Mouse (Mus musculus): ENCODE data around the gene Otud3. TPM values are rescaled to one million over a fixed set of nuclear protein-coding genes. Genes with fewer than 3 reads are reported as not detected.

Otud3 gene
- polyA plus RNA-seq, 1 experiment from 2014 or later = 2.6 TPM

GRCm38 (mm10) chr4:138933862-138934261, 20.1 kb upstream of the Otud3 start:
- Histone ChIP-seq H3K9ac (ENCODE audit: low read length) (no peak overlapping the region), H3K4me1 (replicated peaks; ENCODE audit: control insufficient read depth, insufficient read depth) (no peaks in the 10 kb centered on the region), H3K27ac (replicated peaks) (no peak overlapping the region), H3K9me3 (ENCODE audit: control insufficient read depth, low read length) (no peaks in the 10 kb centered on the region), H3K36me3 (ENCODE audit: control insufficient read depth, insufficient read depth, low read length) (no peaks in the 10 kb centered on the region), H3K27me3 (ENCODE audit: control insufficient read depth, insufficient read depth, low read length) (no peaks in the 10 kb centered on the region), H3K4me3 (ENCODE audit: low read depth, low read length) (no peak overlapping the region), H3K4me2 (replicated peaks; ENCODE audit: low read depth) (no peak overlapping the region)
- ATAC-seq (ENCODE audit: low FRiP score, low TSS enrichment) = no peak
- WGBS = 60% methylated on average over 3 of the region's 3 CpGs
- no peak for DNase-seq (ENCODE audit: low spot score)
- no peak for TF ChIP-seq CTCF (IDR thresholded peaks at IDR 0.05; ENCODE audit: low read depth)
- TF ChIP-seq EP300 (optimal IDR thresholded peaks at IDR 0.05) = no peak

GRCm38 (mm10) chr4:138925561-138925960, 11.8 kb upstream of the Otud3 start:
- Histone ChIP-seq H3K4me2 (replicated peaks; ENCODE audit: low read depth) (no peak overlapping the region), H3K4me1 (replicated peaks; ENCODE audit: control insufficient read depth, insufficient read depth) (no peaks in the 10 kb centered on the region), H3K9ac (ENCODE audit: low read length) (no peak overlapping the region), H3K27ac (replicated peaks) (no peak overlapping the region), H3K4me3 (ENCODE audit: low read depth, low read length) (no peak overlapping the region), H3K36me3 (ENCODE audit: control insufficient read depth, insufficient read depth, low read length) (no peaks in the 10 kb centered on the region), H3K9me3 (ENCODE audit: control insufficient read depth, low read length) (no peaks in the 10 kb centered on the region), H3K27me3 (ENCODE audit: control insufficient read depth, insufficient read depth, low read length) (no peaks in the 10 kb centered on the region)
- 42% methylated on average over 2 of the region's 2 CpGs for whole genome bisulfite sequencing
- DNase-seq (ENCODE audit: low spot score) = no peak
- no peak for ATAC-seq (ENCODE audit: low FRiP score, low TSS enrichment)
- TF ChIP-seq CTCF (IDR thresholded peaks at IDR 0.05; ENCODE audit: low read depth) (no peak), EP300 (optimal IDR thresholded peaks at IDR 0.05) (no peak)

DNA sequence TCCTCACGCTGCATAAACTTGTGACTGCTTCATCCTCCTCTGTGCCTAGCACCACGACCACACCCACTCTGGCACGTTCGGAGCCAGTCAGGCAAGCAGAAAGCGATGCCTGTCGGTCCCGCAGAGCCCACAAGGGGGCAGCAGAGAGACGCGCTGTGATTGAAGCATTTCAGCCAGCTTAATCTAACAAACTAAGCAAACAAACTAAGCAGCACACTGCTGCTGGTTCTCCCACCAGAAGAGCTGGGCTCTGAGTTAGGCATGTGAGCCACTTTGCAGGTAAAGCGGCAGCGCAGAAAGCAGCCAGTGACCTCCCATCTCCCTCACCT, 8.3 kb upstream of the Otud3 start:
- H3K4me3 ChIP-seq (ENCODE audit: low read depth, low read length) = no peak overlapping the region
- no peaks in the 10 kb centered on the region for H3K36me3 ChIP-seq (ENCODE audit: control insufficient read depth, insufficient read depth, low read length)
- WGBS = 3% methylated on average over 11 of the region's 11 CpGs
- H3K4me1 ChIP-seq (replicated peaks; ENCODE audit: control insufficient read depth, insufficient read depth) = no peaks in the 10 kb centered on the region
- H3K4me2 ChIP-seq (replicated peaks; ENCODE audit: low read depth) = peak overlapping the region; percentile 27; the same call in 1 of the 2 replicates
- no peaks in the 10 kb centered on the region for H3K27me3 ChIP-seq (ENCODE audit: control insufficient read depth, insufficient read depth, low read length)
- no peak overlapping the region for H3K27ac ChIP-seq (replicated peaks)
- TF ChIP-seq CTCF (IDR thresholded peaks at IDR 0.05; ENCODE audit: low read depth) = peak; percentile 100
- no peak for TF ChIP-seq EP300 (optimal IDR thresholded peaks at IDR 0.05)
- peak; percentile 90 for ATAC-seq (ENCODE audit: low FRiP score, low TSS enrichment)
- DNase-seq (ENCODE audit: low spot score) = peak; percentile 98
- no peaks in the 10 kb centered on the region for H3K9me3 ChIP-seq (ENCODE audit: control insufficient read depth, low read length)
- no peak overlapping the region for H3K9ac ChIP-seq (ENCODE audit: low read length)

DNA sequence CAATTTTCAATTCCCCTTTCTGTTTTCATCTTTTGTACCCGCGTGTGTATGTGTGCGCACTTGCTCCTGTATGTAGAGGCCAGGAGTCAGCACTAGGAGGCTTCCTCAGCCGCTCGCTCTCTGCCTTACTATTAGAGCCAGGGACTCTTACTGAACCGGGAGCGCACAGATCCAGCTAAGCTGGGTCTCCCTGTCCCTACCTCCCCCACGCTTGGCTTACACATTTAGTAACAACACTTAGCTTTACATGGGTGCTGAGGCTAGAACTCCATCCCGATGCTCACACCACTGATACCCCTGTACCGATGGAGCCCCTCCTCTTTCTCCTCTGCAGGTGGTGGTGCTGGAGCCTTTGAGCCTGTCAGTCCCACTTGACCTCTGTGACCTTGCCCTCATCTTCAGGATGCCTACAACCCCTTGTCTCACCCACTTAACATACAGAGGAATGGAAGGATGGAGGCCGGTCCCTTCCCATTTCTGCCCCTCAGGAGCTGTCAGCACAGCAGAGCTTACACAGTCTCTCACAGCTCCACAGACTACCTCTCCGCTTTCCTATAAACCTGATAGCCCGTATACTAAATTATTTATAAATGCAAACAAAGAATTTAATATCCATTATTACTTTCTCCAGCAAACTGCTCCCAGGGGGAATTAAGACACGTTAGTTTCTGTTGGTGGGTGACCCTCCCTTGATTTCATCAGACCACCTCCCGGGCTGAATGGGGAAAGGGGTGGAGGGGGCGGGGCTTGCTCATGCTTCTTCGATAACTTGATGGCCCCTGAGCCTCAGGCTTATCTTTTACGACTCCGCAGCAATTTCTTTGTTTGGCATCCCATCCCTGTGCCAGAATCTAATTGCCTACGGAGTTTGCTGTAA, 7.7 kb upstream of the Otud3 start:
- TF ChIP-seq CTCF (IDR thresholded peaks at IDR 0.05; ENCODE audit: low read depth) (no peak), EP300 (optimal IDR thresholded peaks at IDR 0.05) (no peak)
- ATAC-seq (ENCODE audit: low FRiP score, low TSS enrichment) (no peak), DNase-seq (ENCODE audit: low spot score) (no peak)
- H3K9ac ChIP-seq (ENCODE audit: low read length) = no peak overlapping the region
- no peaks in the 10 kb centered on the region for H3K27me3 ChIP-seq (ENCODE audit: control insufficient read depth, insufficient read depth, low read length)
- H3K4me2 ChIP-seq (replicated peaks; ENCODE audit: low read depth) = peak overlapping the region; percentile 27; the same call in 1 of the 2 replicates
- H3K27ac ChIP-seq (replicated peaks) = no peak overlapping the region
- 41% methylated on average over 20 of the region's 20 CpGs for WGBS
- no peaks in the 10 kb centered on the region for H3K9me3 ChIP-seq (ENCODE audit: control insufficient read depth, low read length)
- H3K36me3 ChIP-seq (ENCODE audit: control insufficient read depth, insufficient read depth, low read length) = no peaks in the 10 kb centered on the region
- H3K4me3 ChIP-seq (ENCODE audit: low read depth, low read length) = no peak overlapping the region
- no peaks in the 10 kb centered on the region for H3K4me1 ChIP-seq (replicated peaks; ENCODE audit: control insufficient read depth, insufficient read depth)

DNA sequence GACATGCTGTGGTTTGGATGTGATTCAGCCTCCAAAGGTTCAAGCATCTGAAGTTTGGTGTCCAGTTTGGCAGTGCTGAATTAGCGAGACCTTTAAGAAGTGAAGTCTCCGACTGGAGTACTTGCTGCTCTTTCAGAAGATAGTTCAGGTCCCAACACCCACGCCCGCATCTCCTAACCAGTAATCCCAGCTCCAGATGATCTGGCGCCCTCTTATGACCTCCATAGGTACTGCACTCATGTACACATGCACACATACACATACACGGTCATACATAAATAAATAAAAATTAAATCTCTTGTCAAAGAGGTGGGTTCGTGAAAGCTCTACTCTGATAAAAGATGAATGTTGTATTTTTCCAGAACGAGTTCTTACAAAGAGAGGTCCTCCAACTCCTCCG, 3.5 kb upstream of the Otud3 start:
- 81% methylated on average over 9 of the region's 9 CpGs for WGBS
- DNase-seq (ENCODE audit: low spot score) = no peak

GRCm38 (mm10) chr4:138913141-138913787, 481 bp downstream of the Otud3 start:
- H3K27ac ChIP-seq (replicated peaks) = peak overlapping the region; percentile 79
- H3K4me1 ChIP-seq (replicated peaks; ENCODE audit: control insufficient read depth, insufficient read depth) = no peaks in the 10 kb centered on the region
- peak overlapping the region; percentile 86 for H3K9ac ChIP-seq (ENCODE audit: low read length)
- peak overlapping the region; percentile 97 for H3K4me2 ChIP-seq (replicated peaks; ENCODE audit: low read depth)
- DNase-seq (ENCODE audit: low spot score) (peak; percentile 55), ATAC-seq (ENCODE audit: low FRiP score, low TSS enrichment) (peak; percentile 58)
- TF ChIP-seq CTCF (IDR thresholded peaks at IDR 0.05; ENCODE audit: low read depth) (no peak), EP300 (optimal IDR thresholded peaks at IDR 0.05) (no peak)
- H3K4me3 ChIP-seq (ENCODE audit: low read depth, low read length) = peak overlapping the region; percentile 84
- 1% methylated on average over 44 of the region's 52 CpGs for WGBS
- no peaks in the 10 kb centered on the region for H3K27me3 ChIP-seq (ENCODE audit: control insufficient read depth, insufficient read depth, low read length)
- no peaks in the 10 kb centered on the region for H3K9me3 ChIP-seq (ENCODE audit: control insufficient read depth, low read length)
- peaks cover 7% of the 10 kb centered on the region for H3K36me3 ChIP-seq (ENCODE audit: control insufficient read depth, insufficient read depth, low read length)

More for the DNA sequence above, 3.5 kb upstream of the Otud3 start:
- Histone ChIP-seq H3K4me3 (ENCODE audit: low read depth, low read length) (no peak overlapping the region), H3K36me3 (ENCODE audit: control insufficient read depth, insufficient read depth, low read length) (no peaks in the 10 kb centered on the region), H3K9ac (ENCODE audit: low read length) (no peak overlapping the region), H3K27ac (replicated peaks) (no peak overlapping the region), H3K4me2 (replicated peaks; ENCODE audit: low read depth) (no peak overlapping the region), H3K4me1 (replicated peaks; ENCODE audit: control insufficient read depth, insufficient read depth) (no peaks in the 10 kb centered on the region), H3K9me3 (ENCODE audit: control insufficient read depth, low read length) (no peaks in the 10 kb centered on the region), H3K27me3 (ENCODE audit: control insufficient read depth, insufficient read depth, low read length) (no peaks in the 10 kb centered on the region)
- TF ChIP-seq CTCF (IDR thresholded peaks at IDR 0.05; ENCODE audit: low read depth) (peak; percentile 26; the same call in 1 of the 2 replicates), EP300 (optimal IDR thresholded peaks at IDR 0.05) (no peak)
- ATAC-seq (ENCODE audit: low FRiP score, low TSS enrichment) = no peak

All from stomach, postnatal 0 days (tissue).